39 mouse cellular contexts compared by ENCODE assay signal in the genomic region with DNA sequence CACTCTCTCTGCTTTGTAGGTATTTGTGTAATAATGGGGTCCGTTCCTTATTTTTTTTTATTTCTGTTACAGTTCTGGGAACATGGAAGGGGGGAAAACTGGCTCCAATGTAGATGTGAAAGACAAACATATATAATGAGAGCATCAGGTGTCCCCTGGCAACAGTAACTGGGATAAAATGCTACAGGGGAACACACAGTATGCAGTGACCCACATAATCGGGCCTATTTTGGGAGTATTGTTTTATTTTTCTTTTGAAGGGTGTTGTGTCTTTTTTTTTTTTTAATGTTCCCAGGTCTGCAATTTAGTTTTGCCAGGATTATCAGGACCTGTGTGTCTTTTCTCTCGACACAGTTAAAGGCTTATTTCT. TPM values are rescaled to one million over a fixed set of nuclear protein-coding genes. Genes with fewer than 3 reads are reported as not detected.
A peak's percentile ranks its signal among the peaks of the same experiment; 100 is the strongest.
DNase-seq lines count a peak whose midpoint lies in the region; ATAC-seq lines count a peak whose summit lies in the region.
"Had no signal": no experiment of that assay in that cellular context is flagged by ENCODE, and none has a peak within 500 bp of the region (broad histone marks: within the 10 kb centered on the region; RNA-seq: fewer than 3 reads in every experiment).

No protein-coding gene starts in this region.

- DNase-seq in forebrain, embryonic 10.5 days (ENCODE audit: extremely low spot score, low spot score), result no peak
- DNase-seq in midbrain, embryonic 11.5 days (ENCODE audit: low spot score, missing footprints), result no peak
- DNase-seq in adrenal gland, postnatal 14 days, result no peak
- no peak for DNase-seq in heart, postnatal 25 days (ENCODE audit: low spot score)
- DNase-seq: adrenal gland, postnatal 10 days; cerebellum, adult 11 months; cerebellum, adult 9-10 months; cerebellum, postnatal 36 days; gastrocnemius, postnatal 36 days; heart, adult 18-20 months; kidney, adult 18-20 months; kidney, postnatal 25 days; lung, postnatal 36 days; right cerebral cortex, postnatal 25 days; thymus, adult 18-20 months; thymus, postnatal 25 days had no signal

- H3K4me2 ChIP-seq in forebrain, embryonic 16.5 days (ENCODE audit: low read length), result no peak overlapping the region
- peak overlapping the region; percentile 29; the same call in 1 of the 2 replicates for H3K4me2 ChIP-seq in midbrain, embryonic 11.5 days
- H3K4me2 ChIP-seq in midbrain, embryonic 15.5 days, result no peak overlapping the region
- peak overlapping the region; percentile 40 for H3K4me2 ChIP-seq in forebrain, embryonic 13.5 days
- H3K4me2 ChIP-seq: embryonic facial prominence, embryonic 15.5 days; heart, embryonic 11.5 days; kidney, embryonic 15.5 days; liver, embryonic 11.5 days had no signal

- no peaks in the 10 kb centered on the region for H3K36me3 ChIP-seq in forebrain, embryonic 10.5 days (replicated peaks)
- H3K36me3 ChIP-seq in forebrain, embryonic 16.5 days (ENCODE audit: control insufficient read depth, insufficient read depth), result no peaks in the 10 kb centered on the region
- H3K36me3 ChIP-seq in midbrain, embryonic 11.5 days (ENCODE audit: control insufficient read depth, insufficient read depth, low read length), result no peaks in the 10 kb centered on the region
- no peaks in the 10 kb centered on the region for H3K36me3 ChIP-seq in midbrain, embryonic 15.5 days (replicated peaks)
- H3K36me3 ChIP-seq in forebrain, embryonic 13.5 days (ENCODE audit: poor library complexity, severe bottlenecking), result no peaks in the 10 kb centered on the region
- H3K36me3 ChIP-seq: embryonic facial prominence, embryonic 15.5 days; G1E; kidney, embryonic 15.5 days; limb, embryonic 13.5 days had no signal

- H3K4me1 ChIP-seq in forebrain, embryonic 10.5 days, result peaks cover 64% of the 10 kb centered on the region
- H3K4me1 ChIP-seq in forebrain, embryonic 16.5 days (replicated peaks; ENCODE audit: control insufficient read depth, insufficient read depth, low read length), result peaks cover 14% of the 10 kb centered on the region
- H3K4me1 ChIP-seq in midbrain, embryonic 11.5 days (ENCODE audit: control insufficient read depth, insufficient read depth, low read length), result peaks cover 37% of the 10 kb centered on the region
- H3K4me1 ChIP-seq in midbrain, embryonic 15.5 days, result peaks cover 18% of the 10 kb centered on the region
- peaks cover 41% of the 10 kb centered on the region for H3K4me1 ChIP-seq in forebrain, embryonic 13.5 days

- no peak overlapping the region; the same call in 1 of the 2 replicates for H3K4me3 ChIP-seq in forebrain, embryonic 10.5 days
- H3K4me3 ChIP-seq in forebrain, embryonic 16.5 days (replicated peaks; ENCODE audit: low read length), result no peak overlapping the region
- H3K4me3 ChIP-seq in midbrain, embryonic 11.5 days (ENCODE audit: low read depth, low read length), result no peak overlapping the region
- no peak overlapping the region for H3K4me3 ChIP-seq in midbrain, embryonic 15.5 days
- no peak overlapping the region for H3K4me3 ChIP-seq in forebrain, embryonic 13.5 days
- H3K4me3 ChIP-seq: embryonic facial prominence, embryonic 15.5 days; kidney, embryonic 15.5 days; limb, embryonic 13.5 days had no signal

- no peak for ATAC-seq in forebrain, embryonic 16.5 days
- peak; percentile 49; the same call in 1 of the 2 replicates for ATAC-seq in midbrain, embryonic 11.5 days (ENCODE audit: low FRiP score)
- no peak for ATAC-seq in midbrain, embryonic 15.5 days (replicated peaks)
- 0 out of 2 replicates have a peak, but pooled peaks have one; percentile 19 for ATAC-seq in forebrain, embryonic 13.5 days
- ATAC-seq: hindbrain, embryonic 16.5 days; Patski had no signal

- H3K9ac ChIP-seq in forebrain, embryonic 16.5 days (replicated peaks; ENCODE audit: low read depth, low read length), result no peak overlapping the region
- no peak overlapping the region for H3K9ac ChIP-seq in midbrain, embryonic 11.5 days (ENCODE audit: low read length)
- no peak overlapping the region for H3K9ac ChIP-seq in midbrain, embryonic 15.5 days
- H3K9ac ChIP-seq in forebrain, embryonic 13.5 days, result no peak overlapping the region
- H3K9ac ChIP-seq: embryonic facial prominence, embryonic 15.5 days; kidney, embryonic 15.5 days; limb, embryonic 13.5 days had no signal

- peaks cover 35% of the 10 kb centered on the region for H3K27me3 ChIP-seq in forebrain, embryonic 10.5 days (ENCODE audit: poor library complexity, severe bottlenecking)
- H3K27me3 ChIP-seq in forebrain, embryonic 16.5 days (replicated peaks; ENCODE audit: control insufficient read depth, insufficient read depth, low read length), result no peaks in the 10 kb centered on the region
- peaks cover 7% of the 10 kb centered on the region; the same call in 1 of the 2 replicates for H3K27me3 ChIP-seq in midbrain, embryonic 11.5 days (ENCODE audit: control insufficient read depth, insufficient read depth, low read length)
- H3K27me3 ChIP-seq in midbrain, embryonic 15.5 days (replicated peaks), result peaks cover 6% of the 10 kb centered on the region; the same call in 1 of the 2 replicates
- H3K27me3 ChIP-seq in forebrain, embryonic 13.5 days, result no peaks in the 10 kb centered on the region
- H3K27me3 ChIP-seq: embryonic facial prominence, embryonic 15.5 days; kidney, embryonic 15.5 days had no signal

- 8% methylated on average over 3 of the region's 3 CpGs for WGBS in forebrain, embryonic 10.5 days
- 9% methylated on average over 3 of the region's 3 CpGs for whole genome bisulfite sequencing in forebrain, embryonic 16.5 days
- WGBS in midbrain, embryonic 11.5 days, result 4% methylated on average over 3 of the region's 3 CpGs
- WGBS in midbrain, embryonic 15.5 days, result 4% methylated on average over 3 of the region's 3 CpGs
- 2% methylated on average over 3 of the region's 3 CpGs for WGBS in forebrain, embryonic 13.5 days

- peak overlapping the region; percentile 79; the same call in 1 of the 2 replicates for H3K27ac ChIP-seq in forebrain, embryonic 10.5 days
- no peak overlapping the region for H3K27ac ChIP-seq in forebrain, embryonic 16.5 days (ENCODE audit: low read length)
- H3K27ac ChIP-seq in midbrain, embryonic 11.5 days (ENCODE audit: low read depth, low read length), result no peak overlapping the region
- no peak overlapping the region for H3K27ac ChIP-seq in midbrain, embryonic 15.5 days
- peak overlapping the region; percentile 25; the same call in 1 of the 2 replicates for H3K27ac ChIP-seq in forebrain, embryonic 13.5 days
- H3K27ac ChIP-seq: embryonic facial prominence, embryonic 15.5 days; kidney, embryonic 15.5 days; limb, embryonic 13.5 days had no signal

- intact Hi-C loops in heart, postnatal 25 days (cut with DNase I), result no loop called here

- H3K9me3 ChIP-seq in forebrain, embryonic 10.5 days, result no peaks in the 10 kb centered on the region
- no peaks in the 10 kb centered on the region for H3K9me3 ChIP-seq in forebrain, embryonic 16.5 days (ENCODE audit: control insufficient read depth, low read length)
- no peaks in the 10 kb centered on the region for H3K9me3 ChIP-seq in midbrain, embryonic 11.5 days (ENCODE audit: control insufficient read depth, low read length)
- no peaks in the 10 kb centered on the region for H3K9me3 ChIP-seq in midbrain, embryonic 15.5 days
- no peaks in the 10 kb centered on the region for H3K9me3 ChIP-seq in forebrain, embryonic 13.5 days (replicated peaks)
- H3K9me3 ChIP-seq: embryonic facial prominence, embryonic 15.5 days; kidney, embryonic 15.5 days; limb, embryonic 13.5 days had no signal

RNA-seq across cellular contexts. Expression of gene 1700113H08Rik, which starts 44.1 kb away (rescaled TPM):
- not detected in 2 replicates for polyA plus RNA-seq in forebrain, embryonic 10.5 days (2016; fragmentation: Nextera tagmentation; extraction: Ambion mirVana)
- polyA plus RNA-seq in forebrain, embryonic 16.5 days (2015; fragmentation: Nextera tagmentation; extraction: Ambion mirVana), result not detected in 2 replicates
- polyA plus RNA-seq in midbrain, embryonic 11.5 days (2014; fragmentation: Nextera tagmentation; extraction: Ambion mirVana), result 0.29 TPM in 1 of 2 replicates, not detected in the other
- polyA plus RNA-seq in midbrain, embryonic 15.5 days (2015; fragmentation: Nextera tagmentation; extraction: Ambion mirVana), result 0.23 TPM in 1 of 2 replicates, not detected in the other
- polyA plus RNA-seq in forebrain, embryonic 13.5 days (2015; fragmentation: Nextera tagmentation; extraction: Ambion mirVana), result 0.19 and 0.28 TPM in 2 replicates
- total RNA-seq in adrenal gland, postnatal 14 days (2021), result not detected in 2 replicates
- not detected for total RNA-seq in heart, postnatal 25 days (2021)
- total RNA-seq: hematopoietic stem cell, adult 5-6 weeks; layer of hippocampus, adult 18-20 months; layer of hippocampus, postnatal 10 days; left cerebral cortex, adult 18-20 months; left cerebral cortex, postnatal 14 days; megakaryocyte, adult 5-6 weeks; monocyte, adult 5-6 weeks; neutrophil, adult 5-6 weeks had no signal
- polyA plus RNA-seq: embryonic facial prominence, embryonic 15.5 days; frontal cortex, adult 2 months; G1E; kidney, embryonic 15.5 days; limb, embryonic 13.5 days; liver, embryonic 11.5 days; liver, embryonic 16.5 days; lung, embryonic 16.5 days; Patski; stomach, embryonic 16.5 days had no signal

Comparison
In these comparisons a context has a peak if more than half of its experiments do, and no peak if none do; other contexts are left out.
1. H3K27ac ChIP-seq: peak in forebrain, embryonic 10.5 days (single experiment) and forebrain, embryonic 13.5 days (single experiment); none in forebrain, embryonic 16.5 days (single experiment), midbrain, embryonic 11.5 days (single experiment) and midbrain, embryonic 15.5 days (single experiment).
2. ATAC-seq: peak in midbrain, embryonic 11.5 days (single experiment) and forebrain, embryonic 13.5 days (single experiment); none in forebrain, embryonic 16.5 days (single experiment) and midbrain, embryonic 15.5 days (single experiment).
3. H3K4me2 ChIP-seq: peak in midbrain, embryonic 11.5 days (single experiment) and forebrain, embryonic 13.5 days (single experiment); none in forebrain, embryonic 16.5 days (single experiment) and midbrain, embryonic 15.5 days (single experiment).